Mouse (Mus musculus): ENCODE data around the gene Rd3. TPM values are rescaled to one million over a fixed set of nuclear protein-coding genes. Genes with fewer than 3 reads are reported as not detected.

The Rd3 gene
- polyA plus RNA-seq (2012; rRNA removed) = 0.23 and 0.52 TPM in 2 replicates

- H3K4me3 ChIP-seq (ENCODE audit: insufficient read depth, low read length) = no peak within 1 kb of the TSS
- TF ChIP-seq CTCF (IDR thresholded peaks at IDR 0.05; ENCODE audit: extremely low read depth, insufficient read depth, low read length) (no peak), POLR2A (IDR thresholded peaks at IDR 0.05; ENCODE audit: extremely low read depth, insufficient read depth, low read length) (no peak)
- no peak within 1 kb of the TSS for H3K27ac ChIP-seq (ENCODE audit: insufficient read depth, low read length)
- 0 out of 2 replicates have a peak, but pooled peaks cover 2% of the 10 kb centered on the region for H3K4me1 ChIP-seq (ENCODE audit: control insufficient read depth, insufficient read depth, low read length)
Observed at GRCm38 (mm10) chr1:191977187-191977586, at the start of gene Rd3. Gene Rd3 (plus strand): TSS chr1:191977370.

- Histone ChIP-seq H3K4me1 (ENCODE audit: control insufficient read depth, insufficient read depth, low read length) (no peaks in the 10 kb centered on the region), H3K27ac (ENCODE audit: insufficient read depth, low read length) (no peak overlapping the region), H3K4me3 (ENCODE audit: insufficient read depth, low read length) (no peak overlapping the region)
- no peak for TF ChIP-seq CTCF (IDR thresholded peaks at IDR 0.05; ENCODE audit: extremely low read depth, insufficient read depth, low read length)
- TF ChIP-seq POLR2A (IDR thresholded peaks at IDR 0.05; ENCODE audit: extremely low read depth, insufficient read depth, low read length) = no peak
Observed at GRCm38 (mm10) chr1:191928345-191928744, 48.8 kb upstream of the Rd3 start.

DNA sequence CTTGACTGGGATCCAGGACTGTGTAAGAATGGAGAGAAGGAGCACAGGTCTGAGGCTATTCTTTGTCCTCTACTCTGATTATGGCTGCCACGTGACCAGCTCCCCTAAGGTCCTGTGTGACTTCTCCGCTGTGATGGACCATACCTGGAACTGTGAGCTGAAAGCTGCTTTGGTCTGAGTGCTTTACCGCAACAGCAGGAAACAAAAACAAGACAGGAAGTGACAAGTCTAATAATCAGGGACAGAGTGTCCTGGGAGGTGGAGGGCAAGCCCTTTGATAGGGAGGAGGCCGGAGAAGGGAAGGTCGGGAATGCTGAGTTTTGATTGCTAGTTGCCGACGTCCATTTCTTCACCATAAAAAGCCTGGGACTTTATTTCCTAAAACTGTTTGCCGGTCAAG, 48.1 kb upstream of the Rd3 start:
- TF ChIP-seq CTCF (IDR thresholded peaks at IDR 0.05; ENCODE audit: extremely low read depth, insufficient read depth, low read length) (no peak), POLR2A (IDR thresholded peaks at IDR 0.05; ENCODE audit: extremely low read depth, insufficient read depth, low read length) (no peak)
- Histone ChIP-seq H3K4me3 (ENCODE audit: insufficient read depth, low read length) (no peak overlapping the region), H3K4me1 (ENCODE audit: control insufficient read depth, insufficient read depth, low read length) (no peaks in the 10 kb centered on the region), H3K27ac (ENCODE audit: insufficient read depth, low read length) (no peak overlapping the region)

DNA sequence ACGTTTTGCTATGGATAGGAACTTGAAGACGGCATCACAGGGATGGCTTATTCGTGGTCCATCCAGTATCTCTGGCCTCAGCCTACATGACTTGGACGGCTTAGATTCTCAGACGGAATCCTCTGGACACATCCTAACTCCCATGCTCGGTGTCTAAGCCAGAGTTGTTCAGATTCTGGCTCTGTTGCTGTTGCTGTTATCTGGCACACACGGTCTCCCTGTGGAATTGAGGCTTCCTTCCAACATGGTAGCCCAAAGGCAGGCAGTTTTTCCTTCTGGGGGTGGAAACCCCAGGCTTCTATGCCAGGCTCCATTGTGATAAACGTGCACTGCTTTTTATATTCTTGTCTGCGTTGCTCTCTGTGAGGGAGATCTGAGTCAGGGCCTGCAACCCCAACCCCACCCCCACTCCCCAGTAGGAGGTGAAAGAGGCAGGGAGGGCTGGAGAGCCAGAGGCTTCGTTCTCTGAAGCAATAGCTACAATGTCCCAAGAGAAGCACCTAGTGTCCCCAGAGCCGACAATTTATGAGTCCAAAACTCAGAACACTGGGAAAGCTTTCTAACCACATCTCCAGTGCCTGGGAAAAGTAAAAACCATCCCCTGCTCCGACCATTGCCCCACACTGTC, 47.2 kb upstream of the Rd3 start:
- TF ChIP-seq CTCF (IDR thresholded peaks at IDR 0.05; ENCODE audit: extremely low read depth, insufficient read depth, low read length) (no peak), POLR2A (IDR thresholded peaks at IDR 0.05; ENCODE audit: extremely low read depth, insufficient read depth, low read length) (no peak)
- no peak overlapping the region for H3K4me3 ChIP-seq (ENCODE audit: insufficient read depth, low read length)
- no peak overlapping the region for H3K27ac ChIP-seq (ENCODE audit: insufficient read depth, low read length)
- no peaks in the 10 kb centered on the region for H3K4me1 ChIP-seq (ENCODE audit: control insufficient read depth, insufficient read depth, low read length)

DNA sequence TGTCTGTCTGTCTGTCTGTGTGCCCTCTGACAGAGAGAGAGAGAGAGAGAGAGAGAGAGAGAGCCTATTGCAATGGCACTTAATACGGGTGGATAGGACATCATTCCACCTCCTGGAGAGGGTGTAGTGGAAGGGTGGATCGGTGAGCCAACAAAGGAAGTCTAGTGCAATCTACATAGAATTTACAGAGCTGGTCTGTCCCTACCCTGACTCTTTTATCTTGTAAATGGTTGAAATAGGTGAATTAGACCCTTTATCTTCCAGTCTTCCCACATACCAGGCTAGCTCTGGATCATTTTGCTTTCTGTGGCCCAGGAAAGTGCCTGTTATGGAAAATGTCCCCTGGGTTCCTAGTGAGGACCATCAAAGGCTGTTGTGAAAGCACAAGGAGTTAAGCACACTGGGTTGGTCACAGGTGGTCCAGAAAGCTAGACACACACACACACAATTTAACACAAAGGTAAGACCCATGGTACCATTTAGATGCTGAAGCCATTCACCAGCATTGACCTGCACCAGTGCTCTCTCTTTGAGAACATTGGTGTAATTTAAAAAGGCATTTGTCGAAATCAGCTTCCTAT, 46.6 kb upstream of the Rd3 start:
- H3K27ac ChIP-seq (ENCODE audit: insufficient read depth, low read length) = no peak overlapping the region
- no peak overlapping the region for H3K4me3 ChIP-seq (ENCODE audit: insufficient read depth, low read length)
- TF ChIP-seq CTCF (IDR thresholded peaks at IDR 0.05; ENCODE audit: extremely low read depth, insufficient read depth, low read length) = no peak
- no peak for TF ChIP-seq POLR2A (IDR thresholded peaks at IDR 0.05; ENCODE audit: extremely low read depth, insufficient read depth, low read length)
- H3K4me1 ChIP-seq (ENCODE audit: control insufficient read depth, insufficient read depth, low read length) = no peaks in the 10 kb centered on the region

GRCm38 (mm10) chr1:191932286-191932985, 44.7 kb upstream of the Rd3 start:
- no peaks in the 10 kb centered on the region for H3K4me1 ChIP-seq (ENCODE audit: control insufficient read depth, insufficient read depth, low read length)
- H3K27ac ChIP-seq (ENCODE audit: insufficient read depth, low read length) = no peak overlapping the region
- TF ChIP-seq CTCF (IDR thresholded peaks at IDR 0.05; ENCODE audit: extremely low read depth, insufficient read depth, low read length) (no peak), POLR2A (IDR thresholded peaks at IDR 0.05; ENCODE audit: extremely low read depth, insufficient read depth, low read length) (no peak)
- no peak overlapping the region for H3K4me3 ChIP-seq (ENCODE audit: insufficient read depth, low read length)

GRCm38 (mm10) chr1:191932986-191933632, 44.1 kb upstream of the Rd3 start:
- H3K27ac ChIP-seq (ENCODE audit: insufficient read depth, low read length) = no peak overlapping the region
- no peak overlapping the region for H3K4me3 ChIP-seq (ENCODE audit: insufficient read depth, low read length)
- H3K4me1 ChIP-seq (ENCODE audit: control insufficient read depth, insufficient read depth, low read length) = no peaks in the 10 kb centered on the region
- no peak for TF ChIP-seq CTCF (IDR thresholded peaks at IDR 0.05; ENCODE audit: extremely low read depth, insufficient read depth, low read length)
- no peak for TF ChIP-seq POLR2A (IDR thresholded peaks at IDR 0.05; ENCODE audit: extremely low read depth, insufficient read depth, low read length)

GRCm38 (mm10) chr1:191943638-191944037, 33.5 kb upstream of the Rd3 start:
- Histone ChIP-seq H3K4me1 (ENCODE audit: control insufficient read depth, insufficient read depth, low read length) (no peaks in the 10 kb centered on the region), H3K4me3 (ENCODE audit: insufficient read depth, low read length) (no peak overlapping the region), H3K27ac (ENCODE audit: insufficient read depth, low read length) (no peak overlapping the region)
- TF ChIP-seq POLR2A (IDR thresholded peaks at IDR 0.05; ENCODE audit: extremely low read depth, insufficient read depth, low read length) (no peak), CTCF (IDR thresholded peaks at IDR 0.05; ENCODE audit: extremely low read depth, insufficient read depth, low read length) (no peak)

- Histone ChIP-seq H3K4me1 (ENCODE audit: control insufficient read depth, insufficient read depth, low read length) (peaks cover 2% of the 10 kb centered on the region), H3K27ac (ENCODE audit: insufficient read depth, low read length) (no peak overlapping the region)
- TF ChIP-seq POLR2A (IDR thresholded peaks at IDR 0.05; ENCODE audit: extremely low read depth, insufficient read depth, low read length) (no peak), CTCF (IDR thresholded peaks at IDR 0.05; ENCODE audit: extremely low read depth, insufficient read depth, low read length) (no peak)
Observed at GRCm38 (mm10) chr1:191945341-191945740, 31.8 kb upstream of the Rd3 start.

More at GRCm38 (mm10) chr1:191945341-191945740, 31.8 kb upstream of the Rd3 start:
- H3K4me3 ChIP-seq (ENCODE audit: insufficient read depth, low read length) = no peak overlapping the region
